Mouse (Mus musculus) embryonic stem cell, embryonic (primary cell): ENCODE measurements around the gene Sox18.

Experiments used
- CTCF ChIA-PET, 4 experiments: fragments of 300-600 bp in 2 of 4; fragments of 350-600 bp in 2 of 4; sonication (Branson Sonifier 250); formaldehyde crosslinking; loops; one replicate each; lab custom pipeline; 2022; ENCODE audit warnings: inconsistent platforms in 2 of 4; lab: Charles Lee
- POLR2A ChIA-PET, 4 experiments: fragments of 300-600 bp in 2 of 4; fragments of 350-600 bp in 2 of 4; sonication (Branson Sonifier 250); formaldehyde crosslinking; loops; one replicate each; lab custom pipeline; 2022; ENCODE audit warnings: antibody characterized with exemption in 4 of 4, inconsistent platforms in 1 of 4; lab: Charles Lee

The Sox18 gene

GRCm38 (mm10) chr2:181671984-181672383, 544 bp upstream of the Sox18 start:
- CTCF ChIA-PET, result interaction anchor here in 2 of 4 experiments (0.9 to 4.9 kb wide), 3 partner anchors 9 to 51 kb away, joined by 3 to 29 read pairs (median 3); no protein-coding TSS in a partner anchor
- POLR2A ChIA-PET, result interaction anchor here in 3 of 4 experiments (0.7 to 2.8 kb wide), 8 partner anchors 8 to 214 kb away, joined by 3 to 10 read pairs (median 4); partner anchors contain the start of genes Dnajc5 (in 2 of the 3) and Tcea2 (in 1 of the 3)

- POLR2A ChIA-PET, result interaction anchor here in 3 of 4 experiments (0.9 to 2.9 kb wide), 13 partner anchors 8 to 213 kb away, joined by 3 to 11 read pairs (median 3); partner anchors contain the start of genes Dnajc5 (in 2 of the 3), Samd10 (in 1 of the 3) and Tcea2 (in 1 of the 3)
- CTCF ChIA-PET, result interaction anchor here (0.5 to 4.9 kb wide), 17 partner anchors 8 to 1548 kb away, joined by 3 to 32 read pairs (median 4); partner anchors contain the start of genes Tcea2 (in 2 of the 4), Gm29797 (in 1 of the 4) and Tpd52l2 (in 1 of the 4)
Observed at GRCm38 (mm10) chr2:181670913-181671311, 528 bp downstream of the Sox18 start.

- POLR2A ChIA-PET, result interaction anchor here in 3 of 4 experiments (0.5 to 2.9 kb wide), 13 partner anchors 8 to 822 kb away, joined by 3 to 11 read pairs (median 3); partner anchors contain the start of genes Dnajc5 (in 1 of the 3), Samd10 (in 1 of the 3) and Tcea2 (in 1 of the 3)
- CTCF ChIA-PET, result interaction anchor here (0.5 to 4.9 kb wide), 16 partner anchors 8 to 1548 kb away, joined by 3 to 32 read pairs (median 4); partner anchors contain the start of genes Tcea2 (in 2 of the 4), Gm29797 (in 1 of the 4) and Tpd52l2 (in 1 of the 4)
Observed at GRCm38 (mm10) chr2:181670285-181670912, 1.0 kb downstream of the Sox18 start.

- POLR2A ChIA-PET, result interaction anchor here in 3 of 4 experiments (0.5 to 2.4 kb wide), 10 partner anchors 10 to 418 kb away, joined by 3 to 11 read pairs (median 4); no protein-coding TSS in a partner anchor
Observed at GRCm38 (mm10) chr2:181663298-181663630, 8.2 kb downstream of the Sox18 start.

GRCm38 (mm10) chr2:181662620-181663297, 8.7 kb downstream of the Sox18 start:
- ChIA-PET POLR2A (interaction anchor here in 3 of 4 experiments (0.6 to 2.4 kb wide), 9 partner anchors 9 to 47 kb away, joined by 3 to 11 read pairs (median 3); partner anchors contain the start of gene Sox18 (in 1 of the 3)), CTCF (interaction anchor here (0.5 to 10.8 kb wide), 9 partner anchors 15 to 511 kb away, joined by 3 to 160 read pairs (median 4); partner anchors contain the start of gene Tcea2 (in 2 of the 4))

More at GRCm38 (mm10) chr2:181663298-181663630, 8.2 kb downstream of the Sox18 start:
- CTCF ChIA-PET, result interaction anchor here (0.5 to 10.8 kb wide), 8 partner anchors 15 to 293 kb away, joined by 3 to 160 read pairs (median 6); partner anchors contain the start of gene Tcea2 (in 2 of the 4)

- CTCF ChIA-PET, result interaction anchor here (0.5 to 10.8 kb wide), 43 partner anchors 8 to 510 kb away, joined by 3 to 160 read pairs (median 4); partner anchors contain the start of genes Tcea2 (in 4 of the 4), Sox18 (in 2 of the 4), Ppdpf (in 1 of the 4) and Samd10 (in 1 of the 4)
- POLR2A ChIA-PET, result interaction anchor here (0.7 to 2.4 kb wide), 31 partner anchors 10 to 205 kb away, joined by 3 to 20 read pairs (median 3); partner anchors contain the start of genes Lkaaear1 (in 2 of the 4), Tcea2 (in 2 of the 4), Polr3k (in 1 of the 4) and Rgs19 (in 1 of the 4)
Observed at GRCm38 (mm10) chr2:181659609-181660055, 11.8 kb downstream of the Sox18 start.

GRCm38 (mm10) chr2:181658930-181659555, 12.4 kb downstream of the Sox18 start:
- POLR2A ChIA-PET, result interaction anchor here (0.7 to 2.4 kb wide), 33 partner anchors 10 to 283 kb away, joined by 3 to 20 read pairs (median 3); partner anchors contain the start of genes Lkaaear1 (in 2 of the 4), Tcea2 (in 2 of the 4), Polr3k (in 1 of the 4) and Rgs19 (in 1 of the 4)
- CTCF ChIA-PET, result interaction anchor here (0.5 to 10.8 kb wide), 47 partner anchors 9 to 509 kb away, joined by 3 to 160 read pairs (median 4); partner anchors contain the start of genes Tcea2 (in 4 of the 4), Sox18 (in 2 of the 4), Ppdpf (in 1 of the 4) and Samd10 (in 1 of the 4)

GRCm38 (mm10) chr2:181658528-181658927, 12.9 kb downstream of the Sox18 start:
- POLR2A ChIA-PET, result interaction anchor here (0.7 to 2.4 kb wide), 23 partner anchors 10 to 282 kb away, joined by 3 to 20 read pairs (median 4); partner anchors contain the start of genes Tcea2 (in 2 of the 4), Lkaaear1 (in 1 of the 4), Rgs19 (in 1 of the 4) and Samd10 (in 1 of the 4)
- CTCF ChIA-PET, result interaction anchor here (0.5 to 10.8 kb wide), 39 partner anchors 9 to 509 kb away, joined by 3 to 160 read pairs (median 5); partner anchors contain the start of genes Tcea2 (in 4 of the 4), Sox18 (in 2 of the 4) and Ppdpf (in 1 of the 4)

- ChIA-PET POLR2A (interaction anchor here in 3 of 4 experiments (0.6 to 2.3 kb wide), 7 partner anchors 9 to 138 kb away, joined by 3 to 11 read pairs (median 3); no protein-coding TSS in a partner anchor), CTCF (interaction anchor here in 2 of 4 experiments (1.0 to 10.8 kb wide), 5 partner anchors 13 to 21 kb away, joined by 4 to 160 read pairs (median 29); partner anchors contain the start of genes Sox18 (in 1 of the 2) and Tcea2 (in 1 of the 2))
Observed at GRCm38 (mm10) chr2:181657441-181657840, 14.0 kb downstream of the Sox18 start.

GRCm38 (mm10) chr2:181656734-181657133, 14.7 kb downstream of the Sox18 start, which contains the start of gene Gm29797:
Gene Gm29797, plus strand, starts transcription at chr2:181657034.
- POLR2A ChIA-PET, result interaction anchor here in 2 of 4 experiments (0.6 to 1.6 kb wide), 4 partner anchors 16 to 103 kb away, joined by 3 to 4 read pairs (median 4); no protein-coding TSS in a partner anchor
- CTCF ChIA-PET, result interaction anchor here in 2 of 4 experiments (1.0 to 10.8 kb wide), 4 partner anchors 12 to 22 kb away, joined by 4 to 160 read pairs (median 18); partner anchors contain the start of gene Tcea2 (in 1 of the 2)

- ChIA-PET CTCF (interaction anchor here in 1 of 4 experiments (2.3 kb wide), 1 partner anchor 25 kb away, joined by 7 read pairs; no protein-coding TSS in a partner anchor), POLR2A (interaction anchor here in 1 of 4 experiments (1.4 kb wide), 1 partner anchor 18 kb away, joined by 3 read pairs; no protein-coding TSS in a partner anchor)
Observed at GRCm38 (mm10) chr2:181653523-181653922, 17.9 kb downstream of the Sox18 start.

- ChIA-PET CTCF (interaction anchor here in 1 of 4 experiments (2.3 kb wide), 1 partner anchor 26 kb away, joined by 7 read pairs; no protein-coding TSS in a partner anchor), POLR2A (interaction anchor here in 1 of 4 experiments (1.4 kb wide), 1 partner anchor 17 kb away, joined by 3 read pairs; no protein-coding TSS in a partner anchor)
Observed at GRCm38 (mm10) chr2:181653065-181653464, 18.4 kb downstream of the Sox18 start.

- CTCF ChIA-PET, result interaction anchor here in 3 of 4 experiments (0.6 to 3.4 kb wide), 7 partner anchors 10 to 54 kb away, joined by 4 to 22 read pairs (median 9); partner anchors contain the start of gene Tcea2 (in 1 of the 3)
- POLR2A ChIA-PET, result interaction anchor here in 3 of 4 experiments (0.8 to 2.2 kb wide), 8 partner anchors 9 to 30 kb away, joined by 3 to 7 read pairs (median 4); no protein-coding TSS in a partner anchor
Observed at GRCm38 (mm10) chr2:181648926-181649325, 22.5 kb downstream of the Sox18 start.

GRCm38 (mm10) chr2:181646626-181647472, 24.6 kb downstream of the Sox18 start:
- POLR2A ChIA-PET, result interaction anchor here in 1 of 4 experiments (0.7 kb wide), 1 partner anchor 17 kb away, joined by 6 read pairs; no protein-coding TSS in a partner anchor
- CTCF ChIA-PET, result interaction anchor here in 2 of 4 experiments (1.4 to 4.5 kb wide), 4 partner anchors 32 to 33 kb away, joined by 4 to 46 read pairs (median 16); partner anchors contain the start of gene Tcea2 (in 1 of the 2)
